Mouse (Mus musculus) urinary bladder, postnatal 25 days (tissue): Measurements from ENCODE around the gene Rab24.

ENCODE experiments used
- DNase-seq: peaks from one replicate; pipeline ENCODE4 v3.0.0; 2022; ENCODE audit warnings: low spot score

The Rab24 gene

GRCm38 (mm10) chr13:55321434-55322129, at the start of gene Rab24:
Rab24 (minus strand) TSS chr13:55321946.
- DNase-seq = peak; percentile 84

GRCm38 (mm10) chr13:55371007-55371681, 49.4 kb upstream of the Rab24 start:
- no peak for DNase-seq

- DNase-seq = no peak
Measured at GRCm38 (mm10) chr13:55370234-55370633, 48.5 kb upstream of the Rab24 start.

GRCm38 (mm10) chr13:55369531-55370114, 47.9 kb upstream of the Rab24 start, which contains the start of gene Rgs14:
Rgs14 (plus strand) TSS chr13:55369732.
- no peak for DNase-seq

- no peak for DNase-seq
Measured at GRCm38 (mm10) chr13:55368401-55368800, 46.7 kb upstream of the Rab24 start.

- DNase-seq = peak; percentile 83
Measured at GRCm38 (mm10) chr13:55362453-55363060, 40.8 kb upstream of the Rab24 start, which contains the start of gene Lman2. Lman2 (minus strand) TSS chr13:55362783.

- DNase-seq = no peak
Measured at GRCm38 (mm10) chr13:55361974-55362452, 40.3 kb upstream of the Rab24 start.

- no peak for DNase-seq
Measured at GRCm38 (mm10) chr13:55361145-55361544, 39.4 kb upstream of the Rab24 start.

GRCm38 (mm10) chr13:55346745-55347144, 25.0 kb upstream of the Rab24 start:
- DNase-seq = no peak

GRCm38 (mm10) chr13:55344286-55344685, 22.5 kb upstream of the Rab24 start:
- DNase-seq = no peak

- no peak for DNase-seq
Measured at GRCm38 (mm10) chr13:55342469-55342868, 20.7 kb upstream of the Rab24 start.

- no peak for DNase-seq
Measured at GRCm38 (mm10) chr13:55339259-55339658, 17.5 kb upstream of the Rab24 start.

GRCm38 (mm10) chr13:55338131-55339054, 16.6 kb upstream of the Rab24 start:
- no peak for DNase-seq

GRCm38 (mm10) chr13:55337341-55337975, 15.7 kb upstream of the Rab24 start:
- no peak for DNase-seq

- no peak for DNase-seq
Measured at GRCm38 (mm10) chr13:55335701-55336100, 14.0 kb upstream of the Rab24 start.

GRCm38 (mm10) chr13:55332331-55332730, 10.6 kb upstream of the Rab24 start:
- DNase-seq = no peak

GRCm38 (mm10) chr13:55330567-55331400, 9.0 kb upstream of the Rab24 start:
- DNase-seq = no peak

- DNase-seq = peak; percentile 66
Measured at GRCm38 (mm10) chr13:55329683-55330566, 8.2 kb upstream of the Rab24 start, which contains the start of gene Mxd3. Mxd3 (minus strand) TSS chr13:55329823.
